Mouse (Mus musculus) heart, postnatal 0 days (tissue): ENCODE results near the gene Atp7a.

ENCODE experiments used
- CTCF ChIP-seq: IDR thresholded peaks from 2 replicates; pipeline ENCODE4 v1.5.1; 2016; ENCODE audit warnings: antibody characterized with exemption, control low read depth, low read depth
- EP300 ChIP-seq: IDR thresholded peaks from 2 replicates; pipeline ENCODE4 v1.6.1; 2016; ENCODE audit warnings: antibody characterized with exemption, low read depth

DNA sequence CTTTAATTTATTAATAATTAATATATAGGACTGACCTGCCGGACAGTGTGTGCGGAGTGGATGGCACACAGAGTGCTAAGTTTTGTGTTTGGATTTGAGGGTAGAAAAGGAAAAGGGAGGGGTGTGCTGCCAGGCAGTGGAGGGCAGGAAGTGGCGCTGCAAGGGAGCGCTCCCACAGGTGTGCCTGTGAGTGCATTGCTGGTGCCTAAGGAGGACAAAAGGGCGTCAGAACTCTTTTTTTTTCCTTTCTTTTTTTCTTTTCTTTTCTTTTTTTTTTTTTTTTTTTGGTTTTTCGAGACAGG lies 144.7 kb downstream of the Atp7a start:
- TF ChIP-seq CTCF (no peak), EP300 (no peak)
